Mouse (Mus musculus) small intestine, adult 2 months (tissue): ENCODE measurements around the gene Ptpn13.

Experiments used
- CTCF ChIP-seq: fragments of 200-500 bp; IDR thresholded peaks from 2 replicates; pipeline ENCODE4 v1.5.1; 2012; ENCODE audit warnings: low read depth, mild to moderate bottlenecking, control low read depth, inconsistent platforms, low read length, moderate library complexity, mixed read lengths; ENCODE audit not compliant: insufficient replicate concordance, insufficient read length; ENCODE audit errors: extremely low read depth
- POLR2A ChIP-seq: fragments of 200-500 bp; IDR thresholded peaks from 2 replicates; pipeline ENCODE4 v1.6.1; 2012; ENCODE audit warnings: low read depth, mild to moderate bottlenecking, control low read depth, inconsistent platforms, low read length, moderate library complexity

- TF ChIP-seq CTCF: no peak
- no peak for TF ChIP-seq POLR2A
Observed at GRCm38 (mm10) chr5:103593575-103593974, 168.6 kb downstream of the Ptpn13 start.
